Mouse (Mus musculus): ENCODE results near the gene D430041D05Rik.

D430041D05Rik gene

DNA sequence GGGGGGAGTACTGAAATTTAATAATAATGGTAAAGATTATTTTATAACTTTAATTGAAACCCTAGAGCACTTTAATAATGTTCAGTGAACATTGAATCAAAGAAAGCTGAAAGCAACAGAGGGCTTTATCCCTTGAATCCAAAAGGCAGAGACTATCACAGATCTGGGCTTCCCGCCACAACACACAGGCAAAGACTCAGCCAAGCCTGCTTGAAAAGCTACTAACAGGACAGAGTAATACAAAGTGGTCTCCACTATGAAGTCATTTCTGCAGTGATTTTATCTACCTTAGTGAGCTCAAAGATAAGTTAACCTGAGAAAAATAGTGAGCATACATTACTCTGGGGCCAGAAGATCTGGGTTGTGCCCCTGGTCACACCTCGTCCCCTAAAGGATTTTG lies 128.0 kb downstream of the D430041D05Rik start:
- TF ChIP-seq CTCF (conservative IDR thresholded peaks at IDR 0.05; ENCODE audit: low read length) (no peak), NANOG (IDR thresholded peaks at IDR 0.05; ENCODE audit: borderline replicate concordance, low read length) (no peak), POU5F1 (IDR thresholded peaks at IDR 0.05; ENCODE audit: borderline replicate concordance, low read length) (no peak)
- H3K27me3 ChIP-seq (ENCODE audit: insufficient read depth, low read length): no peaks in the 10 kb centered on the region

DNA sequence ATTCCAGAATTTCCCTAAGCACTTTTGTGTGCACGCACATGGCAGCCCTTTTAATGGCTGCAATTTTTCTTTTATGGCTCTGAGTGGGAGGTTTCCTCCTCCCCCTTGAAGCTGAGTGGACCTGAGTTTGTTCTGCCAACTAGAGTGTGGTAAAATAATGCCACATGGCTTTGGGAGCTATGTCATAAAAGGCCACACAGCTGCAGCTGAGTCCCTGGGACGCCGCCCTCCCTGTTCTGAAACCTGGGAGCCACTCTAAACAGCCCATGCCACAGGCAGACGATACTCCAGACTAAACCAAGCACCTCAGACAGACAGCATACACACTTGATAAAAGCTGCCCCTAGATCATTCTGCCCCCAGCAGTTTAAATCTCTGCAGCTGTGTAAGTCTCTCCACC lies 143.8 kb downstream of the D430041D05Rik start:
- no peak for TF ChIP-seq POU5F1 (IDR thresholded peaks at IDR 0.05; ENCODE audit: borderline replicate concordance, low read length)
- no peak for TF ChIP-seq NANOG (IDR thresholded peaks at IDR 0.05; ENCODE audit: borderline replicate concordance, low read length)
- TF ChIP-seq CTCF (conservative IDR thresholded peaks at IDR 0.05; ENCODE audit: low read length): no peak
- H3K27me3 ChIP-seq (ENCODE audit: insufficient read depth, low read length): no peaks in the 10 kb centered on the region

More for the DNA sequence above, 128.0 kb downstream of the D430041D05Rik start:
- H3K36me3 ChIP-seq (ENCODE audit: insufficient read depth, low read length): no peaks in the 10 kb centered on the region
- H3K4me1 ChIP-seq (replicated peaks; ENCODE audit: low read depth, low read length): no peaks in the 10 kb centered on the region
- H3K9me3 ChIP-seq (ENCODE audit: low read length): no peaks in the 10 kb centered on the region
- no peak overlapping the region for H3K4me3 ChIP-seq (replicated peaks; ENCODE audit: low read length)

DNA sequence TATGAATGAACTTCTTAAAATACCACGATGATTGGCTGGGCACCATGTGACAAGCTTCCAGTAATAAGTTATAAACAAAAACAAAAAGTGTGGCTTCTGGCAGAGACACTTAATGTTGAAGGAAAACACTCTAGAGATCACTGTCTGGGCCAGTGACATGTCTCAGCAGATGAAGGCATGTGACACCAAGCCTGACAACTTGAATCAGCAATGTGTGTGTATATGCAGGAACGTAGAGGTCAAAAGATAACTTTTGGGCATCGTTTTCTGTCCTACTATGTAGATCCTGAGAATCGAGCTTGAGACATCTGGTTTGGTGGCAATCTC lies 149.1 kb downstream of the D430041D05Rik start:
- Histone ChIP-seq H3K9me3 (ENCODE audit: low read length) (peaks cover 23% of the 10 kb centered on the region), H3K36me3 (ENCODE audit: insufficient read depth, low read length) (no peaks in the 10 kb centered on the region), H3K4me1 (replicated peaks; ENCODE audit: low read depth, low read length) (no peaks in the 10 kb centered on the region), H3K27me3 (ENCODE audit: insufficient read depth, low read length) (no peaks in the 10 kb centered on the region), H3K4me3 (replicated peaks; ENCODE audit: low read length) (no peak overlapping the region)
- TF ChIP-seq CTCF (conservative IDR thresholded peaks at IDR 0.05; ENCODE audit: low read length) (no peak), NANOG (IDR thresholded peaks at IDR 0.05; ENCODE audit: borderline replicate concordance, low read length) (no peak), POU5F1 (IDR thresholded peaks at IDR 0.05; ENCODE audit: borderline replicate concordance, low read length) (no peak)

More for the DNA sequence above, 143.8 kb downstream of the D430041D05Rik start:
- no peak overlapping the region for H3K4me3 ChIP-seq (replicated peaks; ENCODE audit: low read length)
- no peaks in the 10 kb centered on the region for H3K36me3 ChIP-seq (ENCODE audit: insufficient read depth, low read length)
- H3K9me3 ChIP-seq (ENCODE audit: low read length): peaks cover 23% of the 10 kb centered on the region
- 0 out of 2 replicates have a peak, but pooled peaks cover 2% of the 10 kb centered on the region for H3K4me1 ChIP-seq (replicated peaks; ENCODE audit: low read depth, low read length)

DNA sequence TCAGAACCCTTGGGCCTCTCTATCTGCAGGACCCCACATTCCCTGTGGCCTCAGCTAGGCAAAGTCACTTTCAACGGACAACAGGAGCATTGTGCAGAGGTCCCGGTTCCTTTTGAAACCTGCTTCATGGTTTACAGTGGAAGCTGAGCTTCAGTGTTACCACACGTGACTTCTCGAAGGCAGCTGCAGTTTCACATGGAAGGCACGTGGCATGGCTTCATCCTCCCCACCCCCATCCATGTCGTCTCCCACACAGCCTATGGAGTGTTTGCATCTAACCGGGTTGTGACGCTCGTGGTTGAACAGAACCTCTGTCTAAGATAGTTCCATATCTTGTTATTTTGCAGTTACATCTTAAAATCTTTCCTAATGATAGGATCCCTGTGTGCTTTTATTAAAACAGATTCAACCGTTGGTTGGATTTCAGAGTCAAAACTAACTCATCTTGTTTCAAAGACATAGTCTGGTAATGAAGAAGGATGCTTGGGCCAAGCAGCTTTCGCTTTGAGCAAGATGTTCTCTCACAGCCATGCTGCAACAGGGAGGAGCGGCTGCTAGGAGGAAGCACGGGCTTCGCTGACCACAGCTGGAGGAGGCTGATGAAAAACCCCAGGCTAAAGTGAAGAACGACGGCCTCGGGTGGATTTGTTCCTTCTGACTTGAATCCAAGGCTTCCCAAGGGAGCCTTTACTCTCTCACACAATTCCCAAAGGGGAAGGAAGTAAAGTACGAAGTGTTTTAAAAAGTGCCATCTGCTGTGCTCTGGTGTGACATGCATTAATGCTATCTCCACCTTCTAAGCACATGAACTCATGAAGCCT lies 149.7 kb downstream of the D430041D05Rik start:
- no peak overlapping the region for H3K4me3 ChIP-seq (replicated peaks; ENCODE audit: low read length)
- no peaks in the 10 kb centered on the region for H3K4me1 ChIP-seq (replicated peaks; ENCODE audit: low read depth, low read length)
- no peaks in the 10 kb centered on the region for H3K27me3 ChIP-seq (ENCODE audit: insufficient read depth, low read length)
- TF ChIP-seq NANOG (IDR thresholded peaks at IDR 0.05; ENCODE audit: borderline replicate concordance, low read length) (no peak), POU5F1 (IDR thresholded peaks at IDR 0.05; ENCODE audit: borderline replicate concordance, low read length) (no peak), CTCF (conservative IDR thresholded peaks at IDR 0.05; ENCODE audit: low read length) (no peak)
- H3K9me3 ChIP-seq (ENCODE audit: low read length): peaks cover 23% of the 10 kb centered on the region
- H3K36me3 ChIP-seq (ENCODE audit: insufficient read depth, low read length): no peaks in the 10 kb centered on the region

DNA sequence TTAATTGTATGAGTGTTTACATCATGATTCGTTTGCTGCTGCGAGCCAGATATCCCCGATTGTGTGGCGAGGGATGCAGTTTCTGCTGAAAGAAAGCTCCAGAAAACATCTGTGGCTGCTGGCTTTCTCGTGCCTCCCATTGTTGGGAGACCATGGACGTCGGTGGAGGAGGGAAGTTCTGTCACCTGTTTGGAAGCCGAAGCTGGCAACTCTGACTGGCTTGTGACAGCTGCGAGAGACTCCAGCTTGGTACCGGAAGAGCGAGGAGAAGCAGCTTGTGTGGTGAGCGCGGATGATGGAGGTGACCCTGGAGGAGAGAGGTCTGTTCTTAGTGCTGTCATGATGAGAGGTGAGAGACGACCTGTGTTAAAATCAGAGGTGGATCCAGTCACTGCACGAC lies 154.2 kb downstream of the D430041D05Rik start:
- Histone ChIP-seq H3K36me3 (ENCODE audit: insufficient read depth, low read length) (no peaks in the 10 kb centered on the region), H3K4me1 (replicated peaks; ENCODE audit: low read depth, low read length) (no peaks in the 10 kb centered on the region), H3K9me3 (ENCODE audit: low read length) (peaks cover 14% of the 10 kb centered on the region), H3K27me3 (ENCODE audit: insufficient read depth, low read length) (no peaks in the 10 kb centered on the region), H3K4me3 (replicated peaks; ENCODE audit: low read length) (no peak overlapping the region)
- TF ChIP-seq NANOG (IDR thresholded peaks at IDR 0.05; ENCODE audit: borderline replicate concordance, low read length) (no peak), POU5F1 (IDR thresholded peaks at IDR 0.05; ENCODE audit: borderline replicate concordance, low read length) (no peak), CTCF (conservative IDR thresholded peaks at IDR 0.05; ENCODE audit: low read length) (no peak)

DNA sequence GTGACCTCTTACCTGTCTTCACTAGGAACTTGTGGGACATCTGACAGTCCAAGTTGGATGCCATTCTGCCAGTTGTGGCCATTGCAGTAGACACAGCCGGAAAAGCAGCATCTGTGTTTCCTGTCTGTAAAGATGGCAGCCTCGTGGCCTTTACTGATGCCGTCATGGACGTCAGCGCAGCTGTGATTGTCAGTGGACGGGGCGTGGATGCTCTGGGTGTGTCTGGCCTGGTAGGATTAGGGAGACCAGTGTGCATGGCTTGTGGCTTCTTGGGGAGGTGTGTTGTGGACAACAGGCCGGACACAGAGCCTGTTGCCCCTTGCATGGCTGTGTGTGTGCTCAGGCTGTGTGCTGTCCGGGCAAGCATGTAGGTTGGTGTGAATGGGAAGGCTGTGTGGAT lies 155.9 kb downstream of the D430041D05Rik start:
- no peaks in the 10 kb centered on the region for H3K4me1 ChIP-seq (replicated peaks; ENCODE audit: low read depth, low read length)
- no peaks in the 10 kb centered on the region for H3K27me3 ChIP-seq (ENCODE audit: insufficient read depth, low read length)
- H3K9me3 ChIP-seq (ENCODE audit: low read length): peaks cover 14% of the 10 kb centered on the region
- no peak overlapping the region for H3K4me3 ChIP-seq (replicated peaks; ENCODE audit: low read length)
- no peaks in the 10 kb centered on the region for H3K36me3 ChIP-seq (ENCODE audit: insufficient read depth, low read length)
- TF ChIP-seq POU5F1 (IDR thresholded peaks at IDR 0.05; ENCODE audit: borderline replicate concordance, low read length): no peak
- TF ChIP-seq NANOG (IDR thresholded peaks at IDR 0.05; ENCODE audit: borderline replicate concordance, low read length): no peak
- no peak for TF ChIP-seq CTCF (conservative IDR thresholded peaks at IDR 0.05; ENCODE audit: low read length)

DNA sequence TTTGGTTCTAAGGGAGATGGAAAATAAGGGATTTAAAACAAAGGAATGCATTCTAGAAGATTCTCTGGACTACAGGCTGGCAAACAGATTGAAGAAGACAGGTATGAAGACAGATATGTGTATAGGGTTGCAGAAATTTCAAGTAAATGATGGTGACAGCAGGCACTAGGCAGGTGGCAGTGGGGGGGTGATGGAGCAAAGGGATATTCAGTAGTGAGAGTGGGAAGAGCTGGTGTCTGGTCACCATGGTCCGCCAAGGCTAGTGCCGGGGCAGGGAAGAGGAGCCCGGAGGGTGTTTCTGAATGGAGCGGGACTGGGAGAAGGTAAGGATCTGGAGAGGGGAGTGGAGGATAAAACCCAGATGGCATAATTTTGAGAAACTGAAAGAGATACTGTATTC lies 157.5 kb downstream of the D430041D05Rik start:
- Histone ChIP-seq H3K27me3 (ENCODE audit: insufficient read depth, low read length) (no peaks in the 10 kb centered on the region), H3K4me1 (replicated peaks; ENCODE audit: low read depth, low read length) (no peaks in the 10 kb centered on the region), H3K9me3 (ENCODE audit: low read length) (peaks cover 14% of the 10 kb centered on the region), H3K4me3 (replicated peaks; ENCODE audit: low read length) (no peak overlapping the region), H3K36me3 (ENCODE audit: insufficient read depth, low read length) (no peaks in the 10 kb centered on the region)
- no peak for TF ChIP-seq NANOG (IDR thresholded peaks at IDR 0.05; ENCODE audit: borderline replicate concordance, low read length)

DNA sequence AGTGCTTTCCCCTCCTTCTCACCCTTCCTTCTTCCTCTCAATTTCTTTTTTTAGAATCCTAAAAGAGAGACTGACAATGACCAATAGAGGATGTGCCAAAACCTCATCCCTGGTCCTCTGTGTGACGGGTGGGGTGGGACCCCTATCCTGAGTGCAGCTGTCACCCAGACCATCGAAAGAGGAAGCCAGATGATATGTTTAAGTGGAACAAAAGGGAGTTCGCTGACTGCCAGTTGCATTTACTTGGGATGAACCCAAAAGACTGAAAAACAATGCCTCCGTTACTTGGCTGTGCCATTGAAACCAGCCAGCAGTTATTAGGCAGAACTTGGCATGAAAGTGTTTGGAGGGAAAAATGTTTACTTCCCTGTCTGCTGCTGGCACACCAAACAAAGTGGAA lies 159.2 kb downstream of the D430041D05Rik start:
- peaks cover 14% of the 10 kb centered on the region for H3K9me3 ChIP-seq (ENCODE audit: low read length)
- no peaks in the 10 kb centered on the region for H3K36me3 ChIP-seq (ENCODE audit: insufficient read depth, low read length)
- TF ChIP-seq CTCF (conservative IDR thresholded peaks at IDR 0.05; ENCODE audit: low read length) (no peak), POU5F1 (IDR thresholded peaks at IDR 0.05; ENCODE audit: borderline replicate concordance, low read length) (no peak), NANOG (IDR thresholded peaks at IDR 0.05; ENCODE audit: borderline replicate concordance, low read length) (no peak)
- H3K4me3 ChIP-seq (replicated peaks; ENCODE audit: low read length): no peak overlapping the region
- H3K27me3 ChIP-seq (ENCODE audit: insufficient read depth, low read length): no peaks in the 10 kb centered on the region
- H3K4me1 ChIP-seq (replicated peaks; ENCODE audit: low read depth, low read length): no peaks in the 10 kb centered on the region

DNA sequence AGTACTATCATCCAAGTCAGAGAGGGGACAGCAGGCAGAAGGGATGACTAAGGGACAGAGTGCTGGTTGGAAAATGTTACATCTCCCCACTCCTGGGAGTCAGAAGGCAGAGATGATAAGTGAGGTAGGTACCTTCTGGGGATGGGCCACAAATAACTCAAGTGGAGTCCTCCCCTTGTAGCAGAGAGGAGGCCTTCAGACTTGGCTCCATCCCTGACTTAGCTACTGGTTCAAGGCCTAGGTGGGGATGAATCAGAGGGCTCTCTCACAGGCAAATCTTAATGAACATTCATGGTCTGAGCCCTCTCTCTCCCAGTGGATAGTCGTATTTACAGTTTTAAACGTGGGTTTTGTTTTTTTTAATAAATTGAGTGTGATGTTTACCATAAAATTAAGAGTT lies 161.0 kb downstream of the D430041D05Rik start:
- H3K36me3 ChIP-seq (ENCODE audit: insufficient read depth, low read length): no peaks in the 10 kb centered on the region
- no peaks in the 10 kb centered on the region for H3K4me1 ChIP-seq (replicated peaks; ENCODE audit: low read depth, low read length)
- no peak overlapping the region for H3K4me3 ChIP-seq (replicated peaks; ENCODE audit: low read length)
- H3K27me3 ChIP-seq (ENCODE audit: insufficient read depth, low read length): no peaks in the 10 kb centered on the region
- H3K9me3 ChIP-seq (ENCODE audit: low read length): peaks cover 14% of the 10 kb centered on the region
- TF ChIP-seq NANOG (IDR thresholded peaks at IDR 0.05; ENCODE audit: borderline replicate concordance, low read length): no peak
